Comparison of ENCODE assay signal across 21 mouse cellular contexts in genomic region chr6:86373556-86373955, GRCm38 (mm10). TPM values are rescaled to one million over a fixed set of nuclear protein-coding genes. Genes with fewer than 3 reads are reported as not detected.
DNase-seq lines count a peak whose midpoint lies in the region; ATAC-seq and TF ChIP-seq lines count a peak whose summit lies in the region.
"Had no signal": no experiment of that assay in that cellular context is flagged by ENCODE, and none has a peak within 500 bp of the region (broad histone marks: within the 10 kb centered on the region; RNA-seq: fewer than 3 reads in every experiment).

No protein-coding gene starts in this region.

- 0 out of 2 replicates have a peak overlapping the region, but pooled peaks have one; percentile 87 for H3K4me2 ChIP-seq in forebrain, embryonic 12.5 days
- no peak overlapping the region for H3K4me2 ChIP-seq in forebrain, postnatal 0 days (ENCODE audit: low read depth)
- peak overlapping the region; percentile 97; the same call in 1 of the 2 replicates for H3K4me2 ChIP-seq in liver, embryonic 14.5 days (ENCODE audit: low read depth)
- H3K4me2 ChIP-seq: heart, embryonic 12.5 days had no signal

- H3K27me3 ChIP-seq in forebrain, embryonic 12.5 days = no peaks in the 10 kb centered on the region
- no peaks in the 10 kb centered on the region for H3K27me3 ChIP-seq in forebrain, postnatal 0 days (ENCODE audit: insufficient read depth, low read length)
- no peaks in the 10 kb centered on the region for H3K27me3 ChIP-seq in megakaryocyte, embryonic 14.5 days (replicated peaks)
- no peaks in the 10 kb centered on the region for H3K27me3 ChIP-seq in liver, embryonic 14.5 days (ENCODE audit: control insufficient read depth, insufficient read depth, low read length)
- H3K27me3 ChIP-seq: embryonic facial prominence, embryonic 13.5 days; heart, embryonic 12.5 days; intestine, embryonic 15.5 days had no signal

- DNase-seq in forebrain, postnatal 0 days = no peak
- DNase-seq in R1 (ENCODE audit: low read depth, low spot score) = peak; percentile 52
- no peak for DNase-seq in liver, embryonic 14.5 days (ENCODE audit: low read depth in 3 of 3, low spot score in 3 of 3)
- DNase-seq in natural killer cell, adult 2 months (ENCODE audit: low spot score in 2 of 2) = no peak
- DNase-seq: adrenal gland, postnatal 10 days; cerebellum, adult 11 months; cerebellum, adult 9-10 months; cerebellum, postnatal 25 days; gastrocnemius, postnatal 25 days; kidney, adult 18-20 months had no signal

- TF ChIP-seq CTCF in forebrain, postnatal 0 days (IDR thresholded peaks at IDR 0.05; ENCODE audit: low read depth) = no peak
- no peak for TF ChIP-seq CTCF in liver, embryonic 14.5 days (IDR thresholded peaks at IDR 0.05; ENCODE audit: low read depth)

- H3K27ac ChIP-seq in forebrain, embryonic 12.5 days = no peak overlapping the region
- no peak overlapping the region for H3K27ac ChIP-seq in forebrain, postnatal 0 days (ENCODE audit: low read depth, low read length)
- H3K27ac ChIP-seq in liver, embryonic 14.5 days = no peak overlapping the region
- H3K27ac ChIP-seq: embryonic facial prominence, embryonic 13.5 days; hindbrain, embryonic 10.5 days; hindbrain, embryonic 14.5 days; intestine, embryonic 15.5 days had no signal

- no peak for TF ChIP-seq EP300 in liver, embryonic 14.5 days (IDR thresholded peaks at IDR 0.05; ENCODE audit: low read depth)

- peaks cover 43% of the 10 kb centered on the region for H3K36me3 ChIP-seq in forebrain, embryonic 12.5 days (replicated peaks)
- peaks cover 27% of the 10 kb centered on the region for H3K36me3 ChIP-seq in forebrain, postnatal 0 days (ENCODE audit: insufficient read depth)
- H3K36me3 ChIP-seq in megakaryocyte, embryonic 14.5 days (replicated peaks; ENCODE audit: low read length) = peaks cover 45% of the 10 kb centered on the region
- peaks cover 24% of the 10 kb centered on the region for H3K36me3 ChIP-seq in liver, embryonic 14.5 days (replicated peaks; ENCODE audit: control insufficient read depth, insufficient read depth, low read depth)

- H3K4me3 ChIP-seq in forebrain, embryonic 12.5 days (replicated peaks) = no peak overlapping the region
- no peak overlapping the region for H3K4me3 ChIP-seq in forebrain, postnatal 0 days (ENCODE audit: low read depth, low read length)
- H3K4me3 ChIP-seq in megakaryocyte, embryonic 14.5 days (replicated peaks) = peak overlapping the region; percentile 50
- H3K4me3 ChIP-seq in liver, embryonic 14.5 days (ENCODE audit: insufficient read depth in 1 of 2, low read depth in 2 of 2, low read length in 2 of 2) = no peak overlapping the region
- H3K4me3 ChIP-seq: embryonic facial prominence, embryonic 13.5 days; heart, embryonic 12.5 days had no signal

- H3K9ac ChIP-seq in forebrain, embryonic 12.5 days = no peak overlapping the region
- H3K9ac ChIP-seq in forebrain, postnatal 0 days = no peak overlapping the region
- H3K9ac ChIP-seq in liver, embryonic 14.5 days (replicated peaks) = no peak overlapping the region
- H3K9ac ChIP-seq: embryonic facial prominence, embryonic 13.5 days; heart, embryonic 12.5 days; hindbrain, embryonic 14.5 days; intestine, embryonic 15.5 days had no signal

- no peak for ATAC-seq in forebrain, embryonic 12.5 days (ENCODE audit: low FRiP score)
- no peak for ATAC-seq in forebrain, postnatal 0 days
- no peak for ATAC-seq in megakaryocyte, adult 5-6 weeks (ENCODE audit: poor library complexity, severe bottlenecking)
- ATAC-seq in liver, embryonic 14.5 days (ENCODE audit: insufficient read depth) = no peak
- ATAC-seq in frontal cortex, adult (ENCODE audit: low TSS enrichment) = no peak
- ATAC-seq: intestine, embryonic 15.5 days had no signal

- no peaks in the 10 kb centered on the region for H3K9me3 ChIP-seq in forebrain, embryonic 12.5 days
- H3K9me3 ChIP-seq in forebrain, postnatal 0 days (ENCODE audit: low read length) = no peaks in the 10 kb centered on the region
- no peaks in the 10 kb centered on the region for H3K9me3 ChIP-seq in megakaryocyte, embryonic 14.5 days
- no peaks in the 10 kb centered on the region for H3K9me3 ChIP-seq in liver, embryonic 14.5 days (ENCODE audit: control insufficient read depth, low read length)
- H3K9me3 ChIP-seq: embryonic facial prominence, embryonic 13.5 days; heart, embryonic 12.5 days; hindbrain, embryonic 10.5 days; intestine, embryonic 15.5 days had no signal

- H3K4me1 ChIP-seq in forebrain, embryonic 12.5 days = peaks cover 24% of the 10 kb centered on the region
- H3K4me1 ChIP-seq in forebrain, postnatal 0 days (ENCODE audit: insufficient read depth) = peaks cover 14% of the 10 kb centered on the region
- H3K4me1 ChIP-seq in megakaryocyte, embryonic 14.5 days = peaks cover 29% of the 10 kb centered on the region
- H3K4me1 ChIP-seq in liver, embryonic 14.5 days (replicated peaks; ENCODE audit: control insufficient read depth in 2 of 2, insufficient read depth in 2 of 2, low read length in 1 of 2) = peaks cover 14 to 17% of the 10 kb centered on the region in 2 experiments; a peak in 3 of 4 replicates

- 93% methylated on average over 6 of the region's 6 CpGs for WGBS in forebrain, embryonic 12.5 days
- 87% methylated on average over 6 of the region's 6 CpGs for WGBS in forebrain, postnatal 0 days
- 83% methylated on average over 6 of the region's 6 CpGs for WGBS in liver, embryonic 14.5 days (ENCODE audit: insufficient replicate concordance)

RNA-seq across cellular contexts. Expression of gene Snrpg, which starts 2.5 kb away (rescaled TPM):
- polyA plus RNA-seq in forebrain, embryonic 12.5 days (2016; fragmentation: Nextera tagmentation; extraction: Ambion mirVana) = 641 and 720 TPM in 2 replicates
- 72.0 and 101 TPM in 2 replicates for total RNA-seq in forebrain, postnatal 0 days (2014; rRNA removed)
- 308 and 448 TPM in 2 replicates for polyA plus RNA-seq in forebrain, postnatal 0 days (2015; fragmentation: Nextera tagmentation; extraction: Ambion mirVana)
- 2.9 and 11.4 TPM in 2 replicates for polyA plus RNA-seq in megakaryocyte, embryonic 14.5 days (2012; ENCODE audit: insufficient read depth, low replicate concordance)
- total RNA-seq in megakaryocyte, adult 5-6 weeks (2015) = 321 and 326 TPM in 2 replicates
- 25.7 and 28.4 TPM in 2 replicates for total RNA-seq in megakaryocyte, adult 5-6 weeks (2017)
- 91.4 and 135 TPM in 2 replicates for polyA plus RNA-seq in liver, embryonic 14.5 days (2012; rRNA removed)
- 440 and 462 TPM in 2 replicates for polyA plus RNA-seq in liver, embryonic 14.5 days (2014; fragmentation: Nextera tagmentation; extraction: Ambion mirVana)

RNA-seq across cellular contexts. Expression of gene Fam136a, which starts 8.1 kb away (rescaled TPM):
- polyA plus RNA-seq in forebrain, embryonic 12.5 days (2016; fragmentation: Nextera tagmentation; extraction: Ambion mirVana) = 118 and 131 TPM in 2 replicates
- 65.9 and 85.8 TPM in 2 replicates for total RNA-seq in forebrain, postnatal 0 days (2014; rRNA removed)
- polyA plus RNA-seq in forebrain, postnatal 0 days (2015; fragmentation: Nextera tagmentation; extraction: Ambion mirVana) = 75.1 and 75.2 TPM in 2 replicates
- 2.8 and 6.7 TPM in 2 replicates for polyA plus RNA-seq in megakaryocyte, embryonic 14.5 days (2012; ENCODE audit: insufficient read depth, low replicate concordance)
- 9.7 and 13.9 TPM in 2 replicates for total RNA-seq in megakaryocyte, adult 5-6 weeks (2015)
- total RNA-seq in megakaryocyte, adult 5-6 weeks (2017) = 11.7 and 12.7 TPM in 2 replicates
- polyA plus RNA-seq in liver, embryonic 14.5 days (2012; rRNA removed) = 15.5 and 27.6 TPM in 2 replicates
- 62.8 and 64.8 TPM in 2 replicates for polyA plus RNA-seq in liver, embryonic 14.5 days (2014; fragmentation: Nextera tagmentation; extraction: Ambion mirVana)

RNA-seq across cellular contexts. Expression of gene Pcyox1, which starts 23.4 kb away (rescaled TPM):
- polyA plus RNA-seq in forebrain, embryonic 12.5 days (2016; fragmentation: Nextera tagmentation; extraction: Ambion mirVana) = 99.8 and 106 TPM in 2 replicates
- total RNA-seq in forebrain, postnatal 0 days (2014; rRNA removed) = 105 and 113 TPM in 2 replicates
- 90.1 and 99.2 TPM in 2 replicates for polyA plus RNA-seq in forebrain, postnatal 0 days (2015; fragmentation: Nextera tagmentation; extraction: Ambion mirVana)
- polyA plus RNA-seq in megakaryocyte, embryonic 14.5 days (2012; ENCODE audit: insufficient read depth, low replicate concordance) = 8.2 and 12.4 TPM in 2 replicates
- total RNA-seq in megakaryocyte, adult 5-6 weeks (2015) = 37.9 and 47.9 TPM in 2 replicates
- 62.6 and 84.6 TPM in 2 replicates for total RNA-seq in megakaryocyte, adult 5-6 weeks (2017)
- polyA plus RNA-seq in liver, embryonic 14.5 days (2012; rRNA removed) = 17.7 and 22.0 TPM in 2 replicates
- 37.7 and 39.4 TPM in 2 replicates for polyA plus RNA-seq in liver, embryonic 14.5 days (2014; fragmentation: Nextera tagmentation; extraction: Ambion mirVana)

RNA-seq across cellular contexts. Expression of gene Tia1, which starts 30.5 kb away (rescaled TPM):
- 337 and 341 TPM in 2 replicates for polyA plus RNA-seq in forebrain, embryonic 12.5 days (2016; fragmentation: Nextera tagmentation; extraction: Ambion mirVana)
- 201 and 252 TPM in 2 replicates for total RNA-seq in forebrain, postnatal 0 days (2014; rRNA removed)
- 150 and 191 TPM in 2 replicates for polyA plus RNA-seq in forebrain, postnatal 0 days (2015; fragmentation: Nextera tagmentation; extraction: Ambion mirVana)
- 2.0 and 6.4 TPM in 2 replicates for polyA plus RNA-seq in megakaryocyte, embryonic 14.5 days (2012; ENCODE audit: insufficient read depth, low replicate concordance)
- total RNA-seq in megakaryocyte, adult 5-6 weeks (2015) = 66.4 and 69.8 TPM in 2 replicates
- 41.0 and 67.0 TPM in 2 replicates for total RNA-seq in megakaryocyte, adult 5-6 weeks (2017)
- 13.5 and 14.7 TPM in 2 replicates for polyA plus RNA-seq in liver, embryonic 14.5 days (2012; rRNA removed)
- polyA plus RNA-seq in liver, embryonic 14.5 days (2014; fragmentation: Nextera tagmentation; extraction: Ambion mirVana) = 16.0 and 16.9 TPM in 2 replicates

RNA-seq across cellular contexts. Expression of gene Gm44790, which starts 52.9 kb away (rescaled TPM):
- polyA plus RNA-seq in forebrain, embryonic 12.5 days (2016; fragmentation: Nextera tagmentation; extraction: Ambion mirVana) = not detected in 2 replicates
- total RNA-seq in forebrain, postnatal 0 days (2014; rRNA removed) = not detected in 2 replicates
- 0.67 and 2.0 TPM in 2 replicates for polyA plus RNA-seq in forebrain, postnatal 0 days (2015; fragmentation: Nextera tagmentation; extraction: Ambion mirVana)
- not detected in 2 replicates for polyA plus RNA-seq in megakaryocyte, embryonic 14.5 days (2012; ENCODE audit: insufficient read depth, low replicate concordance)
- total RNA-seq in megakaryocyte, adult 5-6 weeks (2015) = not detected in 2 replicates
- total RNA-seq in megakaryocyte, adult 5-6 weeks (2017) = not detected in 2 replicates
- 0.11 TPM in 1 of 2 replicates, not detected in the other for polyA plus RNA-seq in liver, embryonic 14.5 days (2012; rRNA removed)
- not detected in 2 replicates for polyA plus RNA-seq in liver, embryonic 14.5 days (2014; fragmentation: Nextera tagmentation; extraction: Ambion mirVana)
- total RNA-seq: gastrocnemius, adult 18-20 months; gastrocnemius, postnatal 25 days; granulocyte monocyte progenitor cell, adult 5-6 weeks had no signal
- polyA plus RNA-seq: embryonic facial prominence, embryonic 13.5 days; heart, embryonic 12.5 days; hindbrain, embryonic 10.5 days; hindbrain, embryonic 14.5 days; intestine, embryonic 15.5 days had no signal
